Mouse (Mus musculus): ENCODE data around the gene Ctsw. TPM values are rescaled to one million over a fixed set of nuclear protein-coding genes. Genes with fewer than 3 reads are reported as not detected.
A peak's percentile ranks its signal among the peaks of the same experiment; 100 is the strongest.

Gene Ctsw
- polyA plus RNA-seq, 1 experiment from 2014 or later = 0.54 TPM

GRCm38 (mm10) chr19:5484496-5484895 is 16.2 kb upstream of the Ctsw start:
- no peaks in the 10 kb centered on the region for H3K27me3 ChIP-seq (ENCODE audit: control insufficient read depth, insufficient read depth, low read length)
- 87% methylated on average over 5 of the region's 5 CpGs for WGBS
- no peak for ATAC-seq (ENCODE audit: low FRiP score, low TSS enrichment)
- H3K4me2 ChIP-seq (replicated peaks; ENCODE audit: low read depth, low read length) = no peak overlapping the region
- H3K4me1 ChIP-seq (ENCODE audit: control insufficient read depth, insufficient read depth, low read length) = peaks cover 9% of the 10 kb centered on the region; the same call in 1 of the 2 replicates
- H3K27ac ChIP-seq (ENCODE audit: low read depth, low read length) = no peak overlapping the region
- no peaks in the 10 kb centered on the region for H3K9me3 ChIP-seq (ENCODE audit: control insufficient read depth, low read length)
- H3K36me3 ChIP-seq (ENCODE audit: control insufficient read depth, insufficient read depth, low read length) = peaks cover 65% of the 10 kb centered on the region
- no peak overlapping the region for H3K9ac ChIP-seq (ENCODE audit: low read depth, low read length)
- H3K4me3 ChIP-seq (ENCODE audit: low read length) = no peak overlapping the region

DNA sequence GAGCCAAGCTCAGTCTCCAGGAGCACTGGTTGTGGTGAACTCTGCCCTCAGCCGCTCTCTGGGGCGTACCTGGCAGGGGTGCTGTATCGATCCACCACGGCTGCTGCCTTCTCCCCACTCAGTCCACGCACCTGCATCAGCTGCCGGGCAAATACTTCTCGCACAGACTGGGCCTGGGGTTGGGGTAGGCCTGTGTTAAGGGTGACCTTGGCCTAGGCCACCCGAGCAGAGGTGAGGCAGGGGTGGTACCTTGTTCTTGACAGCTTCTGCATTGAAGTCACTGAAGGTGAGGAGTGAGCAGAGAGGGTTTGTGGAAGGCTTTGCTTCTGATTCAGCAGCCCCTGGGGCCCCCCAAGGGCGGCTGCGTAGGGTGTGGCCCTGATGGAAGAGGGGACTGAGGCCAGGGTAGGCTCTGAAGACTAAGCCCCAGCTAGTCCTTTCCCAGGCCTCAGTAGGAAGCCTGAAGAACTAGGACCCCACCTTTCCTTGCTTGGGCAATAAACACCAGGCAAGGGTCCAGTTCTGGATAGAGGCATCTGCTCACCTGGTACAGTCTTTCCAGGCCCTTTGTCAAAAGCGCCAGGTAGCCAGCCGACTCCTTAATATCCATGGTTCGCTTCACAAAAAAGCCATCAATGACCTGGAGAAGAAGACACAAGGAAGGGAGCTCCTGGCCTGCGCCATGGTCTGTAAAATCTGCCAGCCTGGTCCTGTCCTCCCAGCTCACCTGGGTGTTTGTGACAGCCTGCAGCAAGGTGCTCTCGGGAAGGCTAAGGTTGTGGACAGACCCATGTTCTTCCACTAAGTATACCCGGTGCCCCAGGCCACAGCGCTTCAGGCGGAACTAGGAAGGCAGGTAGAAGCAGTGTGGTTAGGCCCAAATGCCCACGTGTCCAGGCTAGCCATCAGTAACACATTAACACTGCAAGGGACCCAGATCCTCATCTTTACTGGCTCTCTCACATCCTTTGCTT is 15.4 kb upstream of the Ctsw start:
- H3K9ac ChIP-seq (ENCODE audit: low read depth, low read length) = no peak overlapping the region
- H3K27ac ChIP-seq (ENCODE audit: low read depth, low read length) = no peak overlapping the region
- WGBS = 91% methylated on average over 19 of the region's 19 CpGs
- H3K4me3 ChIP-seq (ENCODE audit: low read length) = no peak overlapping the region
- no peak overlapping the region for H3K4me2 ChIP-seq (replicated peaks; ENCODE audit: low read depth, low read length)
- H3K9me3 ChIP-seq (ENCODE audit: control insufficient read depth, low read length) = no peaks in the 10 kb centered on the region
- no peak for ATAC-seq (ENCODE audit: low FRiP score, low TSS enrichment)
- peaks cover 9% of the 10 kb centered on the region; the same call in 1 of the 2 replicates for H3K4me1 ChIP-seq (ENCODE audit: control insufficient read depth, insufficient read depth, low read length)
- no peaks in the 10 kb centered on the region for H3K27me3 ChIP-seq (ENCODE audit: control insufficient read depth, insufficient read depth, low read length)
- H3K36me3 ChIP-seq (ENCODE audit: control insufficient read depth, insufficient read depth, low read length) = peaks cover 73% of the 10 kb centered on the region

- no peak overlapping the region for H3K4me2 ChIP-seq (replicated peaks; ENCODE audit: low read depth, low read length)
- no peak overlapping the region for H3K4me3 ChIP-seq (ENCODE audit: low read length)
- no peak overlapping the region for H3K27ac ChIP-seq (ENCODE audit: low read depth, low read length)
- H3K9me3 ChIP-seq (ENCODE audit: control insufficient read depth, low read length) = no peaks in the 10 kb centered on the region
- WGBS = 92% methylated on average over 10 of the region's 10 CpGs
- peaks cover 91% of the 10 kb centered on the region for H3K36me3 ChIP-seq (ENCODE audit: control insufficient read depth, insufficient read depth, low read length)
- H3K9ac ChIP-seq (ENCODE audit: low read depth, low read length) = no peak overlapping the region
- no peak for ATAC-seq (ENCODE audit: low FRiP score, low TSS enrichment)
- no peaks in the 10 kb centered on the region for H3K27me3 ChIP-seq (ENCODE audit: control insufficient read depth, insufficient read depth, low read length)
- H3K4me1 ChIP-seq (ENCODE audit: control insufficient read depth, insufficient read depth, low read length) = 0 out of 2 replicates have a peak, but pooled peaks cover 4% of the 10 kb centered on the region
Measured at GRCm38 (mm10) chr19:5481398-5481797, 13.1 kb upstream of the Ctsw start.

DNA sequence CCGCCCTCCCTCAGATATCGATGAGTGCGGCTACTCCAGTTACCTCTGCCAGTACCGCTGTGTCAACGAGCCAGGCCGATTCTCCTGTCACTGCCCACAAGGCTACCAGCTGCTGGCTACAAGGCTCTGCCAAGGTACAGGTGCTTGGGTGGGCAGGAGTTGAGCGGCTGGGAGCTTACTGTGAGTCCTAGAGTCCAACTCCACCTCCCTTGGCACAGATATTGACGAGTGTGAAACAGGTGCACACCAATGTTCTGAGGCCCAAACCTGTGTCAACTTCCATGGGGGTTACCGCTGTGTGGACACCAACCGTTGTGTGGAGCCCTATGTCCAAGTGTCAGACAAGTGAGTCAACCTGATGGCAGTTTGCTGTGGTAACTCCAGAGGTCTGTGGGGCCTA is 11.7 kb upstream of the Ctsw start:
- H3K27ac ChIP-seq (ENCODE audit: low read depth, low read length) = no peak overlapping the region
- no peaks in the 10 kb centered on the region for H3K9me3 ChIP-seq (ENCODE audit: control insufficient read depth, low read length)
- no peaks in the 10 kb centered on the region for H3K27me3 ChIP-seq (ENCODE audit: control insufficient read depth, insufficient read depth, low read length)
- H3K4me1 ChIP-seq (ENCODE audit: control insufficient read depth, insufficient read depth, low read length) = peaks cover 14% of the 10 kb centered on the region; the same call in 1 of the 2 replicates
- no peak overlapping the region for H3K9ac ChIP-seq (ENCODE audit: low read depth, low read length)
- no peak for ATAC-seq (ENCODE audit: low FRiP score, low TSS enrichment)
- no peak overlapping the region for H3K4me3 ChIP-seq (ENCODE audit: low read length)
- H3K4me2 ChIP-seq (replicated peaks; ENCODE audit: low read depth, low read length) = no peak overlapping the region
- peaks cover 80% of the 10 kb centered on the region for H3K36me3 ChIP-seq (ENCODE audit: control insufficient read depth, insufficient read depth, low read length)
- WGBS = 79% methylated on average over 10 of the region's 10 CpGs

DNA sequence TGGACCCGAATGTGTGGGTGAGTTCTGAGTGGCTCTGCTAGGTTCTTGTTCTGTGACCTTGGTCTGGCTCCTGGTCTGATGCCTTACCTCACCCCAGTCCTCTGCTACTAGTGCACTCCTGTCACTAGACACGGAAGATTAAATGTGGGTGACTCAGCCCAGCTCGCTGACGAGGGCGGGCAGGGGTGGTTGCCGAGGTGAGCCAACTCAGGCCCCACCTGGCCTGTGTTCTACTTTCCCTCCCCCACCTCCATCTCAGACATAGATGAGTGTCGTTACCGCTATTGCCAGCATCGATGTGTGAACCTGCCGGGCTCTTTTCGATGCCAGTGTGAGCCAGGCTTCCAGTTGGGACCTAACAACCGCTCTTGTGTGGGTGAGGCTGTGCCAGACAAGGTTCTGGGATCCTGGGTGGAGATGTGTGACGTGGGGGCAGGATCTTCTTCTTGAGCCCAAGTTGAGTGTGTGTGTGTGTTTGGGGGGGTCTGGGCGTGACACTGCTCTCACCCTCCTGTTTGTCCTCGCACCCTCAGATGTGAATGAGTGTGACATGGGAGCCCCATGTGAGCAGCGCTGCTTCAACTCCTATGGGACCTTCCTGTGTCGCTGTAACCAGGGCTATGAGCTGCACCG is 9.5 kb upstream of the Ctsw start:
- WGBS = 83% methylated on average over 18 of the region's 18 CpGs
- Histone ChIP-seq H3K27ac (ENCODE audit: low read depth, low read length) (no peak overlapping the region), H3K9me3 (ENCODE audit: control insufficient read depth, low read length) (no peaks in the 10 kb centered on the region), H3K4me2 (replicated peaks; ENCODE audit: low read depth, low read length) (no peak overlapping the region), H3K36me3 (ENCODE audit: control insufficient read depth, insufficient read depth, low read length) (peaks cover 58% of the 10 kb centered on the region), H3K4me3 (ENCODE audit: low read length) (no peak overlapping the region), H3K27me3 (ENCODE audit: control insufficient read depth, insufficient read depth, low read length) (no peaks in the 10 kb centered on the region), H3K4me1 (ENCODE audit: control insufficient read depth, insufficient read depth, low read length) (peaks cover 20% of the 10 kb centered on the region; the same call in 1 of the 2 replicates), H3K9ac (ENCODE audit: low read depth, low read length) (no peak overlapping the region)
- no peak for ATAC-seq (ENCODE audit: low FRiP score, low TSS enrichment)

DNA sequence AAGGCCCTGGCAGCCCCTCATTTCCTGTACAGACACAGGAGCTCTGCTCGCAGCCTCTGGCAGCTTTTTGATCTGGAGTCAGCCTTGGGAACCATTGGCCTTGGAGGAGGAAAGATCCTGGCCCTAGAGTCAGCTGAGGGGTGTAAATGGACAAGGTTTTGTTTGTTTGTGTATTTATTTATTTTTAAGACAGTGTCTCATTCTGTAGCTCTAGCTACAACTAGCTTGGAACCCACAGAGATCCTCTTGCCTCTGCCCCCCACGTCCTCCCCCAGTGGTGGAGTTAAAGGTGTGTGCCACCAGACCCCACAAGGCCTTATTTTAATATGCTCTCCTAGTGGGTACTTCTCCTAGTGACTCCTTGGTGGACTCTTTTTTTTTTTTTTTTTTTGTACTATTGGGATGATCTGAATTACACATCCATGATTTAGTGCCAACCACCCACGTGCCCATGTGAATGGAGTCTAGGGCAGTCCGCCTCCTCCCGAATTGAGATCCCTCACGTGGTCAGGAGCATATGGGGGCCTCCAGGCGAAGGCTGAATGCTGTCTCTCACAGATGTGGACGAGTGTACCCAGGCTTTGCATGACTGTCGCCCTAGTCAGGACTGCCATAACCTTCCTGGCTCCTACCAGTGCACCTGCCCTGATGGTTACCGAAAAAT is 8.8 kb upstream of the Ctsw start:
- H3K36me3 ChIP-seq (ENCODE audit: control insufficient read depth, insufficient read depth, low read length) = peaks cover 51% of the 10 kb centered on the region
- H3K9me3 ChIP-seq (ENCODE audit: control insufficient read depth, low read length) = no peaks in the 10 kb centered on the region
- no peak overlapping the region for H3K4me2 ChIP-seq (replicated peaks; ENCODE audit: low read depth, low read length)
- no peak overlapping the region for H3K9ac ChIP-seq (ENCODE audit: low read depth, low read length)
- ATAC-seq (ENCODE audit: low FRiP score, low TSS enrichment) = no peak
- H3K4me3 ChIP-seq (ENCODE audit: low read length) = no peak overlapping the region
- H3K27ac ChIP-seq (ENCODE audit: low read depth, low read length) = no peak overlapping the region
- H3K4me1 ChIP-seq (ENCODE audit: control insufficient read depth, insufficient read depth, low read length) = peaks cover 20% of the 10 kb centered on the region; the same call in 1 of the 2 replicates
- H3K27me3 ChIP-seq (ENCODE audit: control insufficient read depth, insufficient read depth, low read length) = no peaks in the 10 kb centered on the region
- 83% methylated on average over 10 of the region's 10 CpGs for WGBS

DNA sequence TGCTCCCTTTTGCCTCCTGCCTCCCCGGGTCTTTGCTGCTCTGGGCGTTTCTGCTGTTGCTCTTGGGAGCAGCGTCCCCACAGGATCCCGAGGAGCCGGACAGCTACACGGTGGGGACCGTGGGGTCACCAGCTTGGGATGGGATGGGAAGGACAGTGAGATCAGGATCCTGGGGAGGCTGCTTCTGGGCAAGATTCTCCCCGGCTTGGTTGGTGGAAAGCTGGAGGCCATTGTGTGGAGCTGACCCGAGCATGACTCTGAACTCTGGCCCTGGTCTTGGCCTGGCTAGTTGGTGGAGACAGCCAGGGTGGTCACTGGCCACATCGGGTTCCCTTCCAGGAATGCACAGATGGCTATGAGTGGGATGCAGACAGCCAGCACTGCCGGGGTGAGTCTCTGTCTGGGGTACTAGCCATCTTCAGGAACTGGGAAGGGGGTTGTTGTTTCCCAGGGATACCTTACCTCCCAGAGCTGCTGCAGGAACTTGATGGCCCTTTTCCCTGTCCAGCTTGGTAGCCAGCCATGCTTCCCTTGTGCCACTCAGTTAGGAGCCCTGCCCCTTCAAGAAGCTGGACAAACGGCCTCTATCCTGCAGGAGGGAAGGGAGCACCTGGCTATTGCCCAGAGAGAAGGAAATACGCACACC is 6.9 kb upstream of the Ctsw start:
- ATAC-seq (ENCODE audit: low FRiP score, low TSS enrichment) = peak; percentile 34; the same call in 1 of the 2 replicates
- WGBS = 15% methylated on average over 13 of the region's 13 CpGs
- no peaks in the 10 kb centered on the region for H3K9me3 ChIP-seq (ENCODE audit: control insufficient read depth, low read length)
- H3K4me3 ChIP-seq (ENCODE audit: low read length) = peak overlapping the region; percentile 66
- H3K9ac ChIP-seq (ENCODE audit: low read depth, low read length) = peak overlapping the region; percentile 86
- peak overlapping the region; percentile 78 for H3K4me2 ChIP-seq (replicated peaks; ENCODE audit: low read depth, low read length)
- peak overlapping the region; percentile 91; the same call in 1 of the 2 replicates for H3K27ac ChIP-seq (ENCODE audit: low read depth, low read length)
- H3K27me3 ChIP-seq (ENCODE audit: control insufficient read depth, insufficient read depth, low read length) = no peaks in the 10 kb centered on the region
- H3K4me1 ChIP-seq (ENCODE audit: control insufficient read depth, insufficient read depth, low read length) = peaks cover 20% of the 10 kb centered on the region; the same call in 1 of the 2 replicates
- peaks cover 32% of the 10 kb centered on the region for H3K36me3 ChIP-seq (ENCODE audit: control insufficient read depth, insufficient read depth, low read length)

DNA sequence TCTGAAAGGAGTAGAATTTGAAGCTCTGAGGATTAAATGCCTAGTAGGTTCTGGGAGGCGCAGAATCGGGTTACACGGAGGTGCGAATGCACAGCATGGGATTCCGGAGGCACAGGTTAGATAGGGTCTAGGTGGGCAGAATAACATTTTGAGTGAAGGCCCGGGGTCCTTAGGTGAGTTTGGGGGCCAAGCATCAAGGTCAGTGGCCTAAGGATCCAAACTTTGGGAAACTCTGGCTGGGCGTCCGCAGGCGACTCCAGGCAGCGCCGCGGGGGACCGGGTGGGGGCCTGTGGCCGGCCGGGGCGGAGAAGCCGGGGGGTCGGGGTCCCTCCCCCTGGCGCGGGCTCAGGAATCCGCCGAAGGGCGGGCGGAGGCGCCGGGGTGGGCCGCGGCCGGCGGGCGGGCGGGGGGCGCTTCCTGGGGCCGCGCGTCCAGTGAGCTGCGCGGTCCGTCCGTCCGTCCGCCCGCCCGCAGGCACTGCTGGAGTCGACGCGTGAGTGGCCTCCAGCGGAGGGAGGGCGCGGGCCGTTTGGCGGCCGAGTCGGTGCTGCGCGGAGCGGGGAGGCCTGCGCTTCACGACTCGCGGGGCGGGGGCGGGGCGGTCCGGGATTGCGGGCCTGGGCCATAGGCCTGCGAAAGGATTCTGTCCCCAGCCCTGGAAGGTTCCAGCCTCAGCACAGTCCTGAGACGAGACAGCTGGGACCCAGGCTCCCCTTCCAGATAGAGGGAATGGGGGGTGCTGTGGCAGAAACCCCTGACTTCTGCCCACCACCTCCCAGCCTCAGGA is 6.2 kb upstream of the Ctsw start:
- Histone ChIP-seq H3K36me3 (ENCODE audit: control insufficient read depth, insufficient read depth, low read length) (peaks cover 26% of the 10 kb centered on the region; the same call in 1 of the 2 replicates), H3K4me2 (replicated peaks; ENCODE audit: low read depth, low read length) (peak overlapping the region; percentile 78), H3K9me3 (ENCODE audit: control insufficient read depth, low read length) (no peaks in the 10 kb centered on the region), H3K4me1 (ENCODE audit: control insufficient read depth, insufficient read depth, low read length) (peaks cover 20% of the 10 kb centered on the region; the same call in 1 of the 2 replicates), H3K27me3 (ENCODE audit: control insufficient read depth, insufficient read depth, low read length) (no peaks in the 10 kb centered on the region), H3K9ac (ENCODE audit: low read depth, low read length) (peak overlapping the region; percentile 86), H3K27ac (ENCODE audit: low read depth, low read length) (peak overlapping the region; percentile 91), H3K4me3 (ENCODE audit: low read length) (peak overlapping the region; percentile 66)
- WGBS = 2% methylated on average over 54 of the region's 68 CpGs
- peak; percentile 65 for ATAC-seq (ENCODE audit: low FRiP score, low TSS enrichment)

All from kidney, embryonic 14.5 days (tissue).